Mouse (Mus musculus): ENCODE measurements around the gene Tenm4. TPM values are rescaled to one million over a fixed set of nuclear protein-coding genes. Genes with fewer than 3 reads are reported as not detected.

Tenm4 gene
- polyA plus RNA-seq, 1 experiment from 2014 or later: 24.0 TPM

GRCm38 (mm10) chr7:96222569-96222968, 51.5 kb downstream of the Tenm4 start:
- H3K27ac ChIP-seq: no peak overlapping the region
- 74% methylated on average over 1 of the region's 1 CpGs for WGBS
- no peak overlapping the region for H3K4me3 ChIP-seq (replicated peaks)
- no peaks in the 10 kb centered on the region for H3K27me3 ChIP-seq (replicated peaks)
- no peaks in the 10 kb centered on the region for H3K4me1 ChIP-seq
- no peaks in the 10 kb centered on the region for H3K9me3 ChIP-seq
- no peak overlapping the region for H3K4me2 ChIP-seq
- no peaks in the 10 kb centered on the region for H3K36me3 ChIP-seq
- no peak for ATAC-seq (ENCODE audit: insufficient read depth, low FRiP score, low read depth)
- no peak overlapping the region for H3K9ac ChIP-seq

- Histone ChIP-seq H3K4me3 (replicated peaks) (no peak overlapping the region), H3K9me3 (no peaks in the 10 kb centered on the region), H3K9ac (no peak overlapping the region), H3K27me3 (replicated peaks) (no peaks in the 10 kb centered on the region), H3K4me1 (peaks cover 12% of the 10 kb centered on the region), H3K36me3 (no peaks in the 10 kb centered on the region), H3K4me2 (no peak overlapping the region), H3K27ac (no peak overlapping the region)
- 63% methylated on average over 6 of the region's 6 CpGs for WGBS
- ATAC-seq (ENCODE audit: insufficient read depth, low FRiP score, low read depth): no peak
Measured at GRCm38 (mm10) chr7:96228562-96229268, 57.7 kb downstream of the Tenm4 start.

DNA sequence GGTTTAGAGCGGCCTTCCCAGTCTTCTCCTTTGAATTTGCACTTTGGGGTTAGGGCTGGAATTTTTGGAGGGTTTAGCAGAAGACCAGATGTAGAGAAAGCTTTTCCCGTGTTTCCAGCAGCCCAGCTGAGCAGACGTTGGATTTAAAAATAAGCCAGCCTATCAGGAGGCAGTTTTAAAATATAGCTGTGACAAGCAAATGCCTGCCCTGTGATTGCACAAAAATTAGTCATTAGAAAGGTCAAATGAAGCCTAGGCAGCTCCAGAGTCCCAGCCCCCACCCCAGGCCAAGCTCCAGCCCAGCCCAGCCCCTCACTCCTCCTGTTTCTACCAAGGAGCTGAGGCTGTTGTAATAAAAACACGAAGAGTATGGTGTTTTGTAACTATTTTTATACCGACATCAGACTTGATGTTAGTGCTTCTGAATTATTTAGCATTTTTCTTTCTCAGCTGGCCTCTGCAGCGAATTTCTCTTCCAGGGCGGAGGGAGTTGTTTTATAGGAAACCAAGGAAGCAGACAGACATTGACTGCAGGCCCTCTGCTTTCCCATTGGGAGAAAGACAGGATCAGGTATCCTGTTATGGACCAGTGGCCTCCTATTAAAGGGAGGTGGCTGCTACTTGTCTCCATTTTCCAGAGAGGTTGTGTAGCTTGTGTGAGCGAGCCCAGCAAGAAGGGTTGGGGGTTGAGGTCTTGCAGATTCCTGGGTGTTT, 59.1 kb downstream of the Tenm4 start:
- no peak for ATAC-seq (ENCODE audit: insufficient read depth, low FRiP score, low read depth)
- Histone ChIP-seq H3K36me3 (no peaks in the 10 kb centered on the region), H3K27me3 (replicated peaks) (no peaks in the 10 kb centered on the region), H3K4me3 (replicated peaks) (no peak overlapping the region), H3K9ac (no peak overlapping the region), H3K4me1 (peaks cover 12% of the 10 kb centered on the region), H3K27ac (no peak overlapping the region), H3K4me2 (no peak overlapping the region), H3K9me3 (no peaks in the 10 kb centered on the region)
- WGBS: 43% methylated on average over 8 of the region's 8 CpGs

DNA sequence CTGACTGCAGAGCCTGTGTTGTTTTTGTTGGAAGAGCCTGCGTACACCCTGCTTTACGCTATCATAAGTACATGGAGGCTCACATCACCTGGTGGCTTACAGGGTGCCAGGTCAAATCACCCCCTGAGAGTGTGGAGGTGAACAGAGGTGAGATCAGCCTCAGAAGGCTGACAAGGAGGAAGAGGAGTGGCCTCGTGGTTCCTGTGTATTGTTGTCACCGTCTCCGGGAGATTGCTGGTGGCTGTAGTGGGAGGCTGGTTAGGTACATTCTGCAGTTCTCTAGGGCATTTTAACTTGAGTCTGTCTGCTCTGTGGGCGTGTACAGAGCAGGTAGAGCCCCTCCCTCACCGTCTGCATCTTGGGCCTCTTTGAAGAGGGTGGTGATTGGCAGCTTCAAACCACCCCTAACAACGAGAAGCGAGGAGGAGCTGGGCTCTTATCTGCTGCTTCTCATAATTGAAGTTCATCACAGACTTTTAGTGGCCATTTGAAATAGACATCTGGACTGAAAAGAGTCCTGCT, 59.7 kb downstream of the Tenm4 start:
- no peak overlapping the region for H3K27ac ChIP-seq

DNA sequence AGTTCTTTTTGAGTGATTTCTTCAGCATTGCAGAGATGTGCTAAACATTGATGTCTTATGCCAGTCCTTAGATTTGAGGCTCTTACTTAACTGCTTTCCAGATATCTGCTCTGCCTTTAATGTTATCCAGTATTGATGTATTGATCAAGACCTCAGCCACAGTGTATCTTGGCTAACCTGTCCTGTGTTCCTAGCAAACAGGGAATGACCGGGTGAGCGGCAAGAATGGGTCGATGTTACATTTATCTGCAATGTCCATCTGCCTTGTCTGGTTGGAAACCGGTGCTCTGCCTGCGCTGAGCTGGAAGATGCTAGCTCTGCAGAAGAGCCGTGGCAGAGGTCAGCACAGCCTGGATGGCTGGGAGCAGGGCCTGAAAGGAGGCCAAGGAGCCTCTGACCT, 64.8 kb downstream of the Tenm4 start:
- H3K27ac ChIP-seq: no peak overlapping the region
- H3K4me2 ChIP-seq: no peak overlapping the region
- no peaks in the 10 kb centered on the region for H3K27me3 ChIP-seq (replicated peaks)
- 72% methylated on average over 6 of the region's 6 CpGs for WGBS
- no peak overlapping the region for H3K4me3 ChIP-seq (replicated peaks)
- H3K36me3 ChIP-seq: no peaks in the 10 kb centered on the region
- no peaks in the 10 kb centered on the region for H3K9me3 ChIP-seq
- ATAC-seq (ENCODE audit: insufficient read depth, low FRiP score, low read depth): no peak
- H3K9ac ChIP-seq: no peak overlapping the region
- peaks cover 2% of the 10 kb centered on the region; the same call in 1 of the 2 replicates for H3K4me1 ChIP-seq

More for the DNA sequence above, 59.7 kb downstream of the Tenm4 start:
- WGBS: 47% methylated on average over 9 of the region's 9 CpGs
- Histone ChIP-seq H3K4me3 (replicated peaks) (no peak overlapping the region), H3K9ac (no peak overlapping the region), H3K4me2 (no peak overlapping the region), H3K27me3 (replicated peaks) (no peaks in the 10 kb centered on the region), H3K4me1 (peaks cover 12% of the 10 kb centered on the region), H3K9me3 (no peaks in the 10 kb centered on the region), H3K36me3 (no peaks in the 10 kb centered on the region)
- no peak; the same call in 1 of the 2 replicates for ATAC-seq (ENCODE audit: insufficient read depth, low FRiP score, low read depth)

DNA sequence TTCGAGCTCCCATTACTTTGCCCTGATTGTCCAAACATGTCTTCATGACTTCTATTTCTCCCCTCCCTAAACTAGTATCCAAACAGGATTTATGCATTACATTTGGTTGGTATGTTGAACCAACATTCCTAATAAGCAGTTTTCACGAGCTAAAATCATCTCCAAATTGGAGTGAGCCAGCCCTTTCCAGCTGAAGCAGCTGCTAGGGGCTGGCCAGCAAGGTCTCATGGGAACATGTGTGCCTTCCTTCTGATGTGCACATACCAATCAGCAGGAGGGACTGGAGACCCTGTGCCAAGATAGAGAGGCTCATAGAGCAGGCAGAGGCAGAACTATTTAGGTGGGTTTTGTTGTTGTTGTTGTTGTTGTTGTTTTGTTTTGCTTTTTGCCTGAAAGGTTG, 69.6 kb downstream of the Tenm4 start:
- 45% methylated on average over 2 of the region's 2 CpGs for WGBS
- H3K27ac ChIP-seq: no peak overlapping the region
- no peak overlapping the region for H3K4me3 ChIP-seq (replicated peaks)
- ATAC-seq (ENCODE audit: insufficient read depth, low FRiP score, low read depth): no peak
- H3K27me3 ChIP-seq (replicated peaks): no peaks in the 10 kb centered on the region
- H3K9ac ChIP-seq: no peak overlapping the region
- no peaks in the 10 kb centered on the region for H3K9me3 ChIP-seq
- H3K4me1 ChIP-seq: no peaks in the 10 kb centered on the region
- H3K36me3 ChIP-seq: no peaks in the 10 kb centered on the region
- H3K4me2 ChIP-seq: no peak overlapping the region

DNA sequence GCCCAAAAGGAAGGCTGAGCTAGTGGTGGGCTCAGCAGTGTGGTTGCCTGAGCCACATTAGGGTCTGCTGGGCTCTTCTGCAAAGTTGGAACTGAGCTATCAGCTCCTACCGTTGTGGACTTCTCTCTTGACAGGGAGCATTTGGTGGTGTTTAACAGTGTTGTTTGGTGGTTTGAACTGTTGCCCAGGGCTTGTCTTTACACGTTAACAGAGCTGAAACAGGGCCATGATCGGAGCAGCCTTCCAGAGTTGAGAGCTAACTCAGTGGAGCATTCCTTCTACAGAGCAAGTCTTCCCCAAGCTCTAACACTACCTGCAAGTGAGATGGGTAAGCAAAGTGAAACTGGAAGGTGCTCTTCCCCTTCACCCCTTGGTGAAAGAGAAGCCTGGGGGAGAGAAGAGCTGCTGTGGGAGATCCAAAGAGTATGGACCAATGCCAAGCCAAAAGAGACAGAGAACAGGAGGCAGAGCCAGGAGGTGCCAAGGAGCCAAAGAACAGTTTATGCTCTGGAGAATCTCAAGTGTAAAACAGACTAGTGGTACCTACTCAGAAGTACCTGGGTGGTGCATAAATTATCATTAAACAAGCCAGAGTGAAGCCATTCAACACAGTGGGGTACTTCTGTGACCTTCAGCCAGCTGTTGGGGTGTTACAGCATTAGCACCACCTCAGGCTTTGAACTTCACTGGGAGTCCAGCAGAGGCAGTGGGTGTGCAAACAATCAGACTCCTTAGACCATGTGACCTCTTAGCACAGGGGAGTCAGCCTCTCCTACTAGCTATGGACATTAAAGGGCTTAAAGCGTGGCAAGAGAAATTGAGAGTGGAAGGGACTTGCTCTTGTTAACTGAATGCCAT, 71.5 kb downstream of the Tenm4 start:
- Histone ChIP-seq H3K9me3 (no peaks in the 10 kb centered on the region), H3K27ac (peak overlapping the region; percentile 3; the same call in 1 of the 2 replicates), H3K9ac (no peak overlapping the region), H3K36me3 (no peaks in the 10 kb centered on the region), H3K27me3 (replicated peaks) (no peaks in the 10 kb centered on the region), H3K4me1 (no peaks in the 10 kb centered on the region), H3K4me2 (no peak overlapping the region), H3K4me3 (replicated peaks) (no peak overlapping the region)
- 42% methylated on average over 4 of the region's 4 CpGs for WGBS
- ATAC-seq (ENCODE audit: insufficient read depth, low FRiP score, low read depth): peak; percentile 47; the same call in 1 of the 2 replicates

DNA sequence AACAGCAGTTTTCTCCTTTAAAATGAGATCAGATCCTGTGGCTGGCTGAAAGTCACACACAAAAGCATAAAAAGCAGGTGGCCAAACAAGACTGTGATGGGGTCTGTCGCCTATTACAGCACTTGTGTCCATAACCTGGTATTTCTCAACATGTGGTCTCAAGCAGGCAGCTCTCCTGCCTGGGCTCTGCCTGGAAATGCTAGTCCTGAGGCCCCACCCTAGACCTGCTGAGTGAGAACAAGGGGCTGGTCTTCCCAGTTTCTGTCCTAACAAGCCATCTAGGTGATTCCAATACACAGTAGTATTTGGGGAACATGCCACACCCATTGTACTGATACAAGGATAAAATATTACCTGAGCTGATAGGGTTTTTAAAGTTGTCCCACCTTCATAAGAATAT, 73.8 kb downstream of the Tenm4 start:
- Histone ChIP-seq H3K27me3 (replicated peaks) (no peaks in the 10 kb centered on the region), H3K4me2 (no peak overlapping the region), H3K9me3 (no peaks in the 10 kb centered on the region), H3K4me3 (replicated peaks) (no peak overlapping the region), H3K36me3 (no peaks in the 10 kb centered on the region), H3K9ac (no peak overlapping the region), H3K4me1 (no peaks in the 10 kb centered on the region), H3K27ac (no peak overlapping the region)
- 68% methylated on average over 1 of the region's 1 CpGs for WGBS
- ATAC-seq (ENCODE audit: insufficient read depth, low FRiP score, low read depth): no peak

GRCm38 (mm10) chr7:96259630-96260029, 88.6 kb downstream of the Tenm4 start:
- Histone ChIP-seq H3K27ac (no peak overlapping the region), H3K4me1 (no peaks in the 10 kb centered on the region), H3K9ac (no peak overlapping the region), H3K4me2 (no peak overlapping the region), H3K36me3 (no peaks in the 10 kb centered on the region), H3K27me3 (replicated peaks) (no peaks in the 10 kb centered on the region), H3K9me3 (no peaks in the 10 kb centered on the region), H3K4me3 (replicated peaks) (no peak overlapping the region)
- 84% methylated on average over 6 of the region's 6 CpGs for WGBS
- no peak for ATAC-seq (ENCODE audit: insufficient read depth, low FRiP score, low read depth)

- no peak overlapping the region for H3K27ac ChIP-seq
- no peaks in the 10 kb centered on the region for H3K36me3 ChIP-seq
- H3K27me3 ChIP-seq (replicated peaks): no peaks in the 10 kb centered on the region
- no peak overlapping the region for H3K4me2 ChIP-seq
- H3K4me1 ChIP-seq: no peaks in the 10 kb centered on the region
- H3K9me3 ChIP-seq: no peaks in the 10 kb centered on the region
- no peak overlapping the region for H3K9ac ChIP-seq
- no peak for ATAC-seq (ENCODE audit: insufficient read depth, low FRiP score, low read depth)
- no peak overlapping the region for H3K4me3 ChIP-seq (replicated peaks)
Measured at GRCm38 (mm10) chr7:96262182-96262581, 91.1 kb downstream of the Tenm4 start.

DNA sequence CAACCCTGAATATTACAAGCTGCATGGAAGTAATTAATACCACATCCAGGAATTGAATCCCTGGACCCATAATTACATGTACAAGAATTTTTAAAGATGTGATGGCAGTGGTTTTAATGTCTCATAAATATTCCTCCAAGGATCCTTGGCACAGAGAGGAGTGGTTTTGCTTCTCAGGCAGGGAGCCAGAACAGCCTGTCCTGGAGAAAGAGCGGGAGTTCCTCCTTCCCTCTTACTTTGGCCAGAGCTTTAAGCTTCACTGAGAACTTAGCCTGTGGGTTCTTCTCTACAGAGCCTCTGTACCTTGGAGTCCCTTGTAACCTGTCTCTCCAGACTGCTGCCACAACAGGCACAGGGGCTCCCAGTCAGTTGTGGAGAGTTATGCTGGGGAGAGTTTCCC, 94.9 kb downstream of the Tenm4 start:
- no peak overlapping the region for H3K27ac ChIP-seq
- no peak for ATAC-seq (ENCODE audit: insufficient read depth, low FRiP score, low read depth)
- no peak overlapping the region for H3K4me2 ChIP-seq
- no peak overlapping the region for H3K4me3 ChIP-seq (replicated peaks)
- no peaks in the 10 kb centered on the region for H3K27me3 ChIP-seq (replicated peaks)
- no peaks in the 10 kb centered on the region for H3K36me3 ChIP-seq
- H3K4me1 ChIP-seq: no peaks in the 10 kb centered on the region
- WGBS: 41% methylated on average over 1 of the region's 1 CpGs
- H3K9me3 ChIP-seq: no peaks in the 10 kb centered on the region
- no peak overlapping the region for H3K9ac ChIP-seq

DNA sequence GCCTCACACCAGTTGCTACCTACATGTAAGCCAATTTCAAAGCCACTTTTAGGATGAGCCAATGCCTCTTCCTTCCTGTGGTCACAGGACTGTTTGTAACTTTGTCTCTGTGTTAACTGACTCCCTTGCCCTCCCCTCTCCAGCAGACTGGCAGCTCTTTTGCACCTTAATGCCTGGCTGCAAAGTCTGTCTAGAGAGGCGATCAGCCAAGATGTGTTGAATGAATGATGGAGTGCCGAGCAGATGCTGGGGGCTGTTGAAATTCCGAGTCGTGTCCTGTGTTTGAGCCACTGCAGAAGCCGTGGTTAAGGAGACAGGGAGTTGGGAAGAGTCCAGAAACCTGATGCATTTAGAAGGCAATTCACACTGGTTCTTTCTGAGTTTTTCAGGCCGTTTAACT, 96.2 kb downstream of the Tenm4 start:
- H3K4me3 ChIP-seq (replicated peaks): no peak overlapping the region
- no peak overlapping the region for H3K4me2 ChIP-seq
- ATAC-seq (ENCODE audit: insufficient read depth, low FRiP score, low read depth): no peak
- no peak overlapping the region for H3K27ac ChIP-seq
- no peaks in the 10 kb centered on the region for H3K9me3 ChIP-seq
- no peaks in the 10 kb centered on the region for H3K4me1 ChIP-seq
- no peaks in the 10 kb centered on the region for H3K36me3 ChIP-seq
- no peak overlapping the region for H3K9ac ChIP-seq
- WGBS: 26% methylated on average over 6 of the region's 6 CpGs
- no peaks in the 10 kb centered on the region for H3K27me3 ChIP-seq (replicated peaks)

All from stomach, embryonic 15.5 days (tissue).